Mouse (Mus musculus): ENCODE measurements around the gene Hoxd11.

Gene Hoxd11

GRCm38 (mm10) chr2:74695813-74696430, 16.6 kb downstream of the Hoxd11 start:
- DNase-seq (ENCODE audit: low read depth): no peak

- no peak for DNase-seq (ENCODE audit: low read depth)
Measured at GRCm38 (mm10) chr2:74696442-74697335, 17.3 kb downstream of the Hoxd11 start.

- DNase-seq (ENCODE audit: low read depth): no peak
Measured at GRCm38 (mm10) chr2:74697567-74698121, 18.3 kb downstream of the Hoxd11 start, which contains the start of gene Hoxd9. Hoxd9 (plus strand) TSS chr2:74697727.

- DNase-seq (ENCODE audit: low read depth): no peak
Measured at GRCm38 (mm10) chr2:74698201-74699052, 19.1 kb downstream of the Hoxd11 start.

- no peak for DNase-seq (ENCODE audit: low read depth)
Measured at GRCm38 (mm10) chr2:74699053-74699430, 19.7 kb downstream of the Hoxd11 start.

GRCm38 (mm10) chr2:74699664-74700545, 20.5 kb downstream of the Hoxd11 start:
- DNase-seq (ENCODE audit: low read depth): no peak

GRCm38 (mm10) chr2:74700546-74701112, 21.3 kb downstream of the Hoxd11 start:
- no peak for DNase-seq (ENCODE audit: low read depth)

GRCm38 (mm10) chr2:74701949-74702819, 22.8 kb downstream of the Hoxd11 start:
- peak; percentile 10 for DNase-seq (ENCODE audit: low read depth)

- DNase-seq (ENCODE audit: low read depth): no peak
Measured at GRCm38 (mm10) chr2:74702820-74703219, 23.5 kb downstream of the Hoxd11 start.

- DNase-seq (ENCODE audit: low read depth): no peak
Measured at GRCm38 (mm10) chr2:74703317-74703716, 24.0 kb downstream of the Hoxd11 start.

GRCm38 (mm10) chr2:74703720-74704392, 24.5 kb downstream of the Hoxd11 start:
- DNase-seq (ENCODE audit: low read depth): no peak

- DNase-seq (ENCODE audit: low read depth): no peak
Measured at GRCm38 (mm10) chr2:74704393-74704998, 25.1 kb downstream of the Hoxd11 start, which contains the start of gene Hoxd8. Hoxd8 (plus strand) TSS chr2:74704615.

GRCm38 (mm10) chr2:74704999-74705466, 25.7 kb downstream of the Hoxd11 start:
- no peak for DNase-seq (ENCODE audit: low read depth)

- DNase-seq (ENCODE audit: low read depth): no peak
Measured at GRCm38 (mm10) chr2:74705467-74706089, 26.2 kb downstream of the Hoxd11 start.

GRCm38 (mm10) chr2:74706393-74706960, 27.1 kb downstream of the Hoxd11 start:
- no peak for DNase-seq (ENCODE audit: low read depth)

GRCm38 (mm10) chr2:74707599-74707998, 28.2 kb downstream of the Hoxd11 start:
- no peak for DNase-seq (ENCODE audit: low read depth)

GRCm38 (mm10) chr2:74708676-74709075, 29.3 kb downstream of the Hoxd11 start:
- no peak for DNase-seq (ENCODE audit: low read depth)
